Mouse (Mus musculus) kidney, embryonic 14.5 days (tissue): ENCODE data around the gene Rpl3l. TPM values are rescaled to one million over a fixed set of nuclear protein-coding genes. Genes with fewer than 3 reads are reported as not detected.

ENCODE experiments used
- ATAC-seq: fragments of 200-750 bp; cut with Nextera tagmentation; 2 replicates; pipeline ENCODE4 v1.8.0; 2017; ENCODE audit warnings: moderate number of reproducible peaks, mild to moderate bottlenecking, moderate TSS enrichment, moderate library complexity; ENCODE audit not compliant: low FRiP score, low TSS enrichment
- H3K27ac ChIP-seq: fragments of 300-500 bp; sonication (generic); 2 replicates; pipeline ENCODE4 v1.5.1; 2014; ENCODE audit warnings: low read depth, mild to moderate bottlenecking, low read length, moderate library complexity, mixed read lengths
- H3K27me3 ChIP-seq: fragments of 300-500 bp; sonication (generic); 2 replicates; pipeline ENCODE4 v1.6.1; 2014; ENCODE audit warnings: mild to moderate bottlenecking, low read length; ENCODE audit not compliant: control insufficient read depth, insufficient read depth
- H3K36me3 ChIP-seq: fragments of 300-500 bp; sonication (generic); 2 replicates; pipeline ENCODE4 v1.6.1; 2014; ENCODE audit warnings: low read length, mixed read lengths; ENCODE audit not compliant: control insufficient read depth, insufficient read depth
- H3K4me1 ChIP-seq: fragments of 300-500 bp; sonication (generic); 2 replicates; pipeline ENCODE4 v1.6.1; 2014; ENCODE audit warnings: low read length, mixed read lengths; ENCODE audit not compliant: control insufficient read depth, insufficient read depth
- H3K4me2 ChIP-seq: fragments of 300-500 bp; sonication (generic); replicated peaks from 2 replicates; pipeline ENCODE4 v1.6.1; 2014; ENCODE audit warnings: low read depth, mild to moderate bottlenecking, low read length
- H3K4me3 ChIP-seq: fragments of 300-500 bp; sonication (generic); 2 replicates; pipeline ENCODE4 v1.5.1; 2014; ENCODE audit warnings: mild to moderate bottlenecking, low read length
- H3K9ac ChIP-seq: fragments of 300-500 bp; sonication (generic); 2 replicates; pipeline ENCODE4 v1.6.1; 2014; ENCODE audit warnings: low read depth, mild to moderate bottlenecking, low read length, moderate library complexity
- H3K9me3 ChIP-seq: fragments of 300-500 bp; sonication (generic); 2 replicates; pipeline ENCODE4 v1.6.1; 2016; ENCODE audit warnings: low read length; ENCODE audit not compliant: control insufficient read depth
- WGBS: fragments of 180-500 bp; shearing (Covaris S2); extraction: QIAGEN DNeasy Blood & Tissue Kit; methylation state at CpG from one replicate; pipeline ENCODE4 v1.1.7; 2014; 5-methylcytosine and 5-hydroxymethylcytosine counted together
- polyA plus RNA-seq: library from polyadenylated mRNA; unstranded; fragments of >200 nt; fragmentation: Nextera tagmentation; extraction: Ambion mirVana; gene quantifications from 2 replicates; pipeline ENCODE4 v1.2.1, GENCODE M21; 2014

Gene Rpl3l
- polyA plus RNA-seq = not detected in 2 replicates

- Histone ChIP-seq H3K27me3 (no peaks in the 10 kb centered on the region), H3K9me3 (no peaks in the 10 kb centered on the region), H3K27ac (no peak within 1 kb of the TSS), H3K9ac (peak within 1 kb of the TSS; percentile 18; the same call in 1 of the 2 replicates), H3K4me2 (no peak within 1 kb of the TSS), H3K36me3 (peaks cover under 1% of the 10 kb centered on the region; the same call in 1 of the 2 replicates), H3K4me3 (no peak within 1 kb of the TSS), H3K4me1 (no peaks in the 10 kb centered on the region)
- ATAC-seq = no peak
- 64% methylated on average over 2 of the region's 2 CpGs for WGBS
Measured at GRCm38 (mm10) chr17:24727618-24728017, at the start of gene Rpl3l. Gene Rpl3l, plus strand, starts transcription at chr17:24727820.

GRCm38 (mm10) chr17:24686514-24686913 is 41.1 kb upstream of the Rpl3l start:
- 27% methylated on average over 16 of the region's 16 CpGs for WGBS
- Histone ChIP-seq H3K4me3 (peak overlapping the region; percentile 12; the same call in 1 of the 2 replicates), H3K4me1 (peaks cover 15% of the 10 kb centered on the region; the same call in 1 of the 2 replicates), H3K27ac (no peak overlapping the region), H3K27me3 (peaks cover 42% of the 10 kb centered on the region), H3K4me2 (0 out of 2 replicates have a peak overlapping the region, but pooled peaks have one; percentile 22), H3K9me3 (no peaks in the 10 kb centered on the region), H3K9ac (no peak overlapping the region), H3K36me3 (peaks cover 8% of the 10 kb centered on the region; the same call in 1 of the 2 replicates)
- ATAC-seq = no peak

- Histone ChIP-seq H3K9ac (peak overlapping the region; percentile 34), H3K36me3 (peaks cover 1% of the 10 kb centered on the region; the same call in 1 of the 2 replicates), H3K4me1 (peaks cover 15% of the 10 kb centered on the region; the same call in 1 of the 2 replicates), H3K9me3 (no peaks in the 10 kb centered on the region), H3K4me3 (peak overlapping the region; percentile 37), H3K27ac (no peak overlapping the region), H3K27me3 (peaks cover 42% of the 10 kb centered on the region), H3K4me2 (peak overlapping the region; percentile 57)
- 0 out of 2 replicates have a peak, but pooled peaks have one; percentile 28 for ATAC-seq
- under 1% methylated on average over 24 of the region's 25 CpGs for whole genome bisulfite sequencing
Measured at GRCm38 (mm10) chr17:24687146-24687595, 40.4 kb upstream of the Rpl3l start.

GRCm38 (mm10) chr17:24687599-24687998 is 40.0 kb upstream of the Rpl3l start:
- ATAC-seq = no peak
- Histone ChIP-seq H3K9me3 (no peaks in the 10 kb centered on the region), H3K4me2 (peak overlapping the region; percentile 57), H3K4me3 (peak overlapping the region; percentile 37), H3K9ac (peak overlapping the region; percentile 34), H3K27ac (no peak overlapping the region), H3K4me1 (peaks cover 15% of the 10 kb centered on the region; the same call in 1 of the 2 replicates), H3K36me3 (peaks cover 2% of the 10 kb centered on the region; the same call in 1 of the 2 replicates), H3K27me3 (peaks cover 42% of the 10 kb centered on the region)
- WGBS = 18% methylated on average over 23 of the region's 23 CpGs

GRCm38 (mm10) chr17:24689251-24690081 is 38.2 kb upstream of the Rpl3l start, which contains the start of gene Syngr3:
Gene Syngr3, minus strand, starts transcription at chr17:24689955.
- Histone ChIP-seq H3K27me3 (peaks cover 42% of the 10 kb centered on the region), H3K9ac (peak within 1 kb of the TSS; percentile 49), H3K4me3 (peak within 1 kb of the TSS; percentile 58), H3K36me3 (peaks cover 10% of the 10 kb centered on the region; the same call in 1 of the 2 replicates), H3K27ac (no peak within 1 kb of the TSS), H3K4me1 (peaks cover 15% of the 10 kb centered on the region; the same call in 1 of the 2 replicates), H3K4me2 (peak within 1 kb of the TSS; percentile 66), H3K9me3 (no peaks in the 10 kb centered on the region)
- no peak for ATAC-seq
- WGBS = under 1% methylated on average over 52 of the region's 55 CpGs

GRCm38 (mm10) chr17:24692385-24692784 is 35.2 kb upstream of the Rpl3l start:
- 93% methylated on average over 5 of the region's 5 CpGs for WGBS
- no peak for ATAC-seq
- peaks cover 10% of the 10 kb centered on the region; the same call in 1 of the 2 replicates for H3K36me3 ChIP-seq

GRCm38 (mm10) chr17:24695326-24696010 is 32.2 kb upstream of the Rpl3l start:
- Histone ChIP-seq H3K9ac (peak overlapping the region; percentile 87), H3K27ac (peak overlapping the region; percentile 86), H3K27me3 (peaks cover 8% of the 10 kb centered on the region; the same call in 1 of the 2 replicates), H3K9me3 (no peaks in the 10 kb centered on the region), H3K4me1 (peaks cover 11% of the 10 kb centered on the region), H3K36me3 (peaks cover 23% of the 10 kb centered on the region), H3K4me3 (peak overlapping the region; percentile 88), H3K4me2 (peak overlapping the region; percentile 80)
- 5% methylated on average over 44 of the region's 51 CpGs for WGBS
- ATAC-seq = peak; percentile 43

More at GRCm38 (mm10) chr17:24692385-24692784, 35.2 kb upstream of the Rpl3l start:
- Histone ChIP-seq H3K4me1 (peaks cover 23% of the 10 kb centered on the region), H3K9me3 (no peaks in the 10 kb centered on the region), H3K27me3 (peaks cover 39% of the 10 kb centered on the region), H3K9ac (no peak overlapping the region), H3K4me3 (no peak overlapping the region), H3K4me2 (no peak overlapping the region), H3K27ac (no peak overlapping the region)

GRCm38 (mm10) chr17:24696011-24696697 is 31.5 kb upstream of the Rpl3l start, which contains the start of the genes Gfer and Noxo1:
Gene Gfer, minus strand, starts transcription at chr17:24696156.
Gene Noxo1, plus strand, starts transcription at chr17:24696234.
- Histone ChIP-seq H3K36me3 (peaks cover 30% of the 10 kb centered on the region), H3K4me1 (peaks cover 11% of the 10 kb centered on the region), H3K4me3 (peak within 1 kb of the TSS; percentile 88), H3K9ac (peak within 1 kb of the TSS; percentile 87), H3K9me3 (no peaks in the 10 kb centered on the region), H3K27me3 (peaks cover 1% of the 10 kb centered on the region; the same call in 1 of the 2 replicates), H3K27ac (peak within 1 kb of the TSS; percentile 86), H3K4me2 (peak within 1 kb of the TSS; percentile 80)
- ATAC-seq = peak; percentile 89
- under 1% methylated on average over 57 of the region's 76 CpGs for WGBS
